Mouse (Mus musculus) layer of hippocampus, adult 2 months (tissue): Measurements from ENCODE around the gene Pop5. TPM values are rescaled to one million over a fixed set of nuclear protein-coding genes. Genes with fewer than 3 reads are reported as not detected.

ENCODE experiments used
- DNase-seq, 2 experiments: peaks; one replicate each; pipeline ENCODE4 v3.0.0; 2022; ENCODE audit warnings: low spot score in 2 of 2
- H3K27ac ChIP-seq: fragments of 200-600 bp; 2 replicates; pipeline ENCODE4 v1.8.1; 2022
- H3K4me3 ChIP-seq: fragments of 200-600 bp; 2 replicates; pipeline ENCODE4 v1.8.1; 2022; ENCODE audit warnings: mild to moderate bottlenecking
- CTCF ChIP-seq: fragments of 200-600 bp; conservative IDR thresholded peaks from 2 replicates; pipeline ENCODE4 v1.8.1; 2022; ENCODE audit warnings: antibody characterized with exemption, mild to moderate bottlenecking, moderate library complexity
- long read RNA-seq, 2 experiments: library from polyadenylated mRNA; stranded (forward); transcript quantifications; one replicate each; pipeline ENCODE4 v2.0.0; 2021; ENCODE audit warnings: borderline mapping rate in 2 of 2
- total RNA-seq, 2 experiments: library from RNA; stranded (reverse); gene quantifications; 2 replicates each; pipeline ENCODE4 v1.2.3; 2021

The Pop5 gene
- total RNA-seq, result 100 to 1,000 TPM; 103 to 104 TPM
- long read RNA-seq, experiment 1, partial matches to known transcripts, result 27 of 32 reads
- long read RNA-seq, experiment 1, other reads (novel, unspliced or antisense), result 4 of 32 reads
- long read RNA-seq, experiment 2, partial matches to known transcripts, result 59 of 75 reads
- long read RNA-seq, experiment 2, other reads (novel, unspliced or antisense), result 13 of 75 reads

- Histone ChIP-seq H3K27ac (peak within 1 kb of the TSS; percentile 94), H3K4me3 (peak within 1 kb of the TSS; percentile 68)
- TF ChIP-seq CTCF, result peak; percentile 95
- peak; percentile 85 to 94 for DNase-seq
Observed at GRCm38 (mm10) chr5:115235786-115236263, at the start of gene Pop5. Gene Pop5, plus strand, starts transcription at chr5:115235836.

DNA sequence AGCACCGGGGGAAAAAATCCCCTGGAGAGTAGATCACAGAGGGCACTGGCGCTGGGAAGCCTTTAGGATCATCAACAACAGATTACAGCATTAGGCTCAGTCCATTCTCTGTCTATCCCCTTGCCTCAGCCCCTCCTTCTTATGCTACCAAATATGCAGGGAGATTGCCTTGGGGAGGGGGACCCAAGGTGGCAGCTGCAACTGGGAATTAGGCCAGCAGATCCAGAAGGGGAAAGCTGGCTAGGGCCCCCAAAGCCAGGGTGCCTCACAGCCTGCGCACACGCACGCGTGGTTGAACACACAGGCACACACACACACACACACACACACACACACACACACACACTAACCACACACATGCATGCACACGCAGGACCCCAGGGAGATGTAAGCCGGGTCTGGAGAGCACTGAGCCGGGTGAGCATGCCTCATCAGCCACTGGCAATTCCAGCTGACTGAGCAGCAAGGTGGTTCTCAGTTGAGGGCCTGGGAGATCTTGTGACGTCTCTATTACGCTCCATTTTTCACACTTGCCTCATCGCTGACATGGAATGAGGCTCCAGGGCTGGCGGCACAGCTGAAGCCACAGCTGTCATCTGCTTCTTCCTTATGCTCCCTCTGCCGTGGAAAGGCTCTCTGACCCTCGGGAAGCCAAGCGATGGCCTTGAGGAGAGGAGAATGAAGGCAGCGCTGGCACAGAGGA is 49.1 kb upstream of the Pop5 start:
- DNase-seq, result no peak
- no peak for TF ChIP-seq CTCF
- H3K4me3 ChIP-seq, result peak overlapping the region; percentile 17; the same call in 1 of the 2 replicates
- peak overlapping the region; percentile 75 for H3K27ac ChIP-seq

- DNase-seq, result peak; percentile 90 to 95
- H3K4me3 ChIP-seq, result peak overlapping the region; percentile 17; the same call in 1 of the 2 replicates
- peak overlapping the region; percentile 75 for H3K27ac ChIP-seq
- TF ChIP-seq CTCF, result peak; percentile 93
Observed at GRCm38 (mm10) chr5:115187188-115188131, 48.2 kb upstream of the Pop5 start.

GRCm38 (mm10) chr5:115188824-115189223 is 46.8 kb upstream of the Pop5 start:
- Histone ChIP-seq H3K27ac (no peak overlapping the region), H3K4me3 (no peak overlapping the region)
- DNase-seq, result peak in 1 of 2 experiments; percentile 54
- TF ChIP-seq CTCF, result peak; percentile 89

- no peak for TF ChIP-seq CTCF
- Histone ChIP-seq H3K4me3 (no peak overlapping the region), H3K27ac (no peak overlapping the region)
- DNase-seq, result no peak
Observed at GRCm38 (mm10) chr5:115190081-115190480, 45.6 kb upstream of the Pop5 start.

DNA sequence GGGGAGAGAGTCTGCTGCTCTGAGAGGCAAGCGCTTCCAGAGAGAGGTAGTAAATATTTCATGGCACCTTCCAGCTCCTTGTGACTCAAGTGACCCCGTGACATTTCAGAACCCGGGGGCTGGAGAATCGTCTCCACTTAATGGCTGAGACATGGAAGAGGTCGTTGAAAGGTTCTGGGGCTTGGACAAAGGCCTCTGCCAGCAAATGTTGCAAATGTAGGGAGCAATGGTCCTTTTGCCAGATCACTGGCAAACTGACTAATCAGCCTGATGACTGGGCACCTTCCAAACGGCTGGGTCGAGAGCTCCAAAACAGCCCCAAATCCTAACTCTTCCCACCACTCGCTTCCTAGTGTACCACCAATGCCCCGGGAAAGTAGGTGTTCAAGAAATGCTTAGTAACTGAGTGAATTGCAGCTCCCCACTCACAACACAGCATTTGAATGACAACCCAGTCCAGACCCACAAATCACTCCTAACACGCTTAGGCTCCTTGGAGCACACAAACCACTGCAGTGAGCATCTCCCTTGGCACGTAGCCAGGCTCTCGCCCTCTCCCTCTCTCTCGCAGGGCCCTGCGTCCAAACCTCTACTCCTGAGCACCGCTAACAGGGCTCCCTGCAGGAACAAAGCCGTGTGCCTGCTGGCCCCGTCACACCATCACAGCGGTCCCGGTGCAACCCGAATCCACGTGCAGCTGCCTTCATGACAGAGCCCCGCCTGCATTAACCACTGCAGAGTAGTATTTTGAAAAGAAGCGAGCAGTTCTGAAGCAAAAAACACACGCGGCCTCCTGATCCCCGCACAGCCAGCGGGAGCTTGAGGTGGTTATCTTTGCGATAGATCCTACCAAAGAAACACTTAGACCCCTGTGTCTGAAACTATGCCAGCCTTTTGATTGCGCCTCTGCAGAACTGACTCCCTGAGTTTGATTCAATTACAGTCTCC is 43.5 kb upstream of the Pop5 start:
- 0 out of 2 replicates have a peak overlapping the region, but pooled peaks have one; percentile 5 for H3K27ac ChIP-seq
- TF ChIP-seq CTCF, result no peak
- no peak for DNase-seq

GRCm38 (mm10) chr5:115192828-115193195 is 42.8 kb upstream of the Pop5 start:
- no peak for TF ChIP-seq CTCF
- DNase-seq, result no peak
- Histone ChIP-seq H3K4me3 (peak overlapping the region; percentile 65), H3K27ac (peak overlapping the region; percentile 86; the same call in 1 of the 2 replicates)

More for the DNA sequence above, 43.5 kb upstream of the Pop5 start:
- peak overlapping the region; percentile 65 for H3K4me3 ChIP-seq

- peak overlapping the region; percentile 65 for H3K4me3 ChIP-seq
- peak overlapping the region; percentile 86 for H3K27ac ChIP-seq
- TF ChIP-seq CTCF, result no peak
- no peak for DNase-seq
Observed at GRCm38 (mm10) chr5:115193226-115193625, 42.4 kb upstream of the Pop5 start.

DNA sequence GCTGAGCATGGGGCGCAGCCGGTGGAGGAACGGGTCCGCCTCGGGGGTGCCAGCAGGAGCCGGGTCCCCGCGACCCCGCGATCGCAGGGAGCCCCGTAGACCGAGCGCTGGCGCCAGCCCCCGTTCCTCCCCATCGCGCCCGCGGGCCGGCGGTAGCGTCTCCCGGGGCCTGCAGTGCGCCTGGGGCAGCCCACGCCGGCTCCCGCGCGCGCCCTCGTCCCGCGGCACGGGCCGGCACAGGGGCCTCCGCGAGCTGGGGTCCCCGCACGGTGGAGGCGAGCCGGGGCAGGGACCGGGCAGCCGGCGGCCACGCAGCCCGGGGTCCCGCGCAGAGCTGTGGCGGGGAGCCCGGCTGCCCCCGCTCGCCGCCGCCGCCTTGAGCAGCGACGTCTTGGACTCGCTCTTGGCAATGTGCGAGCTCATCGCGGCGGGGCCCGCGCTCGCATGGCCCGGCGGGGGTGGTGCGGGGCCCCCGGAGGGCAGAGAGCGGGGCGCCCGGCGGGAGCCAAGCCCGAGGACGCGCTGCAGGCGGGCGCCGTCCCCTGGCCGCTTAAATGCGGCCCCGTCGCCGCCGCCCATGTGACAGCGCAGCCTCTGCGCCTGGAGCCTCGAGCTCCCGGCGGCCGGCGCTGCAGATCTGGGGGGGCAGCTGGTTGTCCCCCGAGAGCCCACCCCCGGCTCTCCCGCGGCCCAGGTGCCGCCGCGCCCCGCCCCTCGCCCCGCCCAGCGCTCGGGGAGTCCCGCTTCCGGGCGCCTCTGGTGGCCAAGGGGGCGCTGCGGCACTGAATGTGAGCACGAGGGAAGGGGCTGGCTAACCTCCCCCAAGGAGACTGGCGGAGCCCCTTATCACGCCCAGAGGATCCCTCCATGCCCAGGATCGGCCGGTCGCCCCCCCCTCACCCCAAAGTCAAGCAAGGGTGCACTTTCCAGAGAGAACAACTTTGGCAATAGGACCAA is 41.7 kb upstream of the Pop5 start, which contains the start of gene Cabp1:
TSS of gene Cabp1 (minus strand) at position 713 of the 957 bp plus-strand sequence.
- peak; percentile 54 to 70 for DNase-seq
- Histone ChIP-seq H3K4me3 (peak within 1 kb of the TSS; percentile 65), H3K27ac (peak within 1 kb of the TSS; percentile 86)
- peak; percentile 75 for TF ChIP-seq CTCF

DNA sequence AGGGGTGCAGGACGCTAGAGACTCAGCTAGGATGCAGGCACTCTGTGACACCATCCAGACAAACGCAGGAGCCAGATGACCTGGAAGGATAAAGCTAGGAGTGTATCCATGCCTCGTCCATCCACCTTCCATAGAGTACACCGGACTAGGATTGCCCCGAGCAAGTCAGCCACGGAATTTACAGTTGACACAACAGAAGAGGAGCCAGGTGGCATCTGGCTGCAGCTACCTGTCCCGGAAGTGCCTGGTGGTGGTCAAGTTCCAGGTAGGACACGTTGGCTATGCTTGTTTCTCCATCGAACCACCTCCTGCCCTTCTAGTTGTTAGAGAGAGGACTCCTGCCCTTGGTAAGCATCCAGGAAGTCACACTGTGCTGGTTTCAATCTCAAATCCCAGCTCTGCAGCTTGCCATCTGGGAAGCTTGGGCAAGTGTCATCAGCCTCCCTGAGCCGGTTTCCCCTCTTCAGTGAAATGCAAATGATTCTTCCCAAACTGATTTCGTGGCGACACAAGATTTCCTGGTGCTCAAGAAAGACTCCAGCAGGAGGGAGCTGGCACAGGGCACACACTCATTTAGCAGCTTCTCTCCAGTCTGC is 40.9 kb upstream of the Pop5 start:
- TF ChIP-seq CTCF, result no peak
- DNase-seq, result no peak
- peak overlapping the region; percentile 65 for H3K4me3 ChIP-seq
- H3K27ac ChIP-seq, result peak overlapping the region; percentile 86; the same call in 1 of the 2 replicates
